Mouse (Mus musculus) hindbrain, embryonic 16.5 days (tissue): Measurements from ENCODE around the gene Prc1. TPM values are rescaled to one million over a fixed set of nuclear protein-coding genes. Genes with fewer than 3 reads are reported as not detected.

Experiments used
- polyA plus RNA-seq: library from polyadenylated mRNA; unstranded; fragments of >200 nt; fragmentation: Nextera tagmentation; extraction: Ambion mirVana; gene quantifications from 2 replicates; pipeline ENCODE4 v1.2.1, GENCODE M21; 2015

Gene Prc1
- polyA plus RNA-seq, 1 experiment from 2014 or later: 34.9 TPM

Other genes with a start within 250 kb of the Prc1 start
- gene Idh2, start 179.1 kb upstream of the Prc1 start, polyA plus RNA-seq: 215 and 225 TPM in 2 replicates
- gene Sema4b, start 107.6 kb upstream of the Prc1 start, polyA plus RNA-seq: 21.1 and 24.3 TPM in 2 replicates
- gene Cib1, start 61.6 kb upstream of the Prc1 start, polyA plus RNA-seq: 42.4 and 42.6 TPM in 2 replicates
- 4.5 and 4.9 TPM in 2 replicates for gene Gdpgp1, start 61.6 kb upstream of the Prc1 start, polyA plus RNA-seq
- 3.3 TPM in 2 replicates for gene Ttll13, start 48.1 kb upstream of the Prc1 start, polyA plus RNA-seq
- gene Ngrn, start 33.2 kb upstream of the Prc1 start, polyA plus RNA-seq: 71.6 and 75.9 TPM in 2 replicates
- 23.7 and 30.3 TPM in 2 replicates for gene Vps33b, start 24.8 kb upstream of the Prc1 start, polyA plus RNA-seq
- 9.9 and 11.5 TPM in 2 replicates for gene Rccd1, start 30.0 kb downstream of the Prc1 start, polyA plus RNA-seq
- 57.0 and 65.7 TPM in 2 replicates for gene Unc45a, start 46.6 kb downstream of the Prc1 start, polyA plus RNA-seq
- gene Hddc3, start 48.7 kb downstream of the Prc1 start, polyA plus RNA-seq: 21.3 and 26.7 TPM in 2 replicates
- gene Man2a2, start 76.9 kb downstream of the Prc1 start, polyA plus RNA-seq: 20.7 and 24.4 TPM in 2 replicates
- 3.8 and 4.9 TPM in 2 replicates for gene Fes, start 93.5 kb downstream of the Prc1 start, polyA plus RNA-seq
- 3.9 and 4.5 TPM in 2 replicates for gene Furin, start 111.0 kb downstream of the Prc1 start, polyA plus RNA-seq
- 7.3 and 9.6 TPM in 2 replicates for gene Blm, start 240.7 kb downstream of the Prc1 start, polyA plus RNA-seq